Mouse (Mus musculus) neural tube, embryonic 12.5 days (tissue): Measurements from ENCODE around the gene Ech1. TPM values are rescaled to one million over a fixed set of nuclear protein-coding genes. Genes with fewer than 3 reads are reported as not detected.
A peak's percentile ranks its signal among the peaks of the same experiment; 100 is the strongest.

Source experiments
- ATAC-seq: fragments of 200-750 bp; cut with Nextera tagmentation; 2 replicates; pipeline ENCODE4 v1.8.0; 2017; ENCODE audit warnings: low read depth, mild to moderate bottlenecking, moderate TSS enrichment, moderate library complexity; ENCODE audit not compliant: low FRiP score
- H3K27ac ChIP-seq: fragments of 300-500 bp; sonication (generic); 2 replicates; pipeline ENCODE4 v1.5.1; 2016
- H3K27me3 ChIP-seq: fragments of 300-500 bp; sonication (generic); replicated peaks from 2 replicates; pipeline ENCODE4 v1.6.1; 2016; ENCODE audit warnings: mild to moderate bottlenecking
- H3K36me3 ChIP-seq: fragments of 300-500 bp; sonication (generic); 2 replicates; pipeline ENCODE4 v1.6.1; 2016; ENCODE audit warnings: mild to moderate bottlenecking
- H3K4me1 ChIP-seq: fragments of 300-500 bp; sonication (generic); 2 replicates; pipeline ENCODE4 v1.6.1; 2016
- H3K4me2 ChIP-seq: fragments of 300-500 bp; sonication (generic); replicated peaks from 2 replicates; pipeline ENCODE4 v1.6.1; 2016; ENCODE audit warnings: mild to moderate bottlenecking
- H3K4me3 ChIP-seq: fragments of 300-500 bp; sonication (generic); 2 replicates; pipeline ENCODE4 v1.5.1; 2016
- H3K9ac ChIP-seq: fragments of 300-500 bp; sonication (generic); 2 replicates; pipeline ENCODE4 v1.6.1; 2016; ENCODE audit warnings: mild to moderate bottlenecking
- H3K9me3 ChIP-seq: fragments of 300-500 bp; sonication (generic); 2 replicates; pipeline ENCODE4 v1.6.1; 2016; ENCODE audit warnings: mild to moderate bottlenecking
- WGBS: fragments of 180-500 bp; shearing (Covaris S2); methylation state at CpG from one replicate; pipeline ENCODE4 v1.1.7; 2016; 5-methylcytosine and 5-hydroxymethylcytosine counted together
- polyA plus RNA-seq: library from polyadenylated mRNA; unstranded; fragments of >200 nt; fragmentation: Nextera tagmentation; extraction: Ambion mirVana; gene quantifications from 2 replicates; pipeline ENCODE4 v1.2.1, GENCODE M21; 2016

Gene Ech1
- polyA plus RNA-seq, 1 experiment from 2014 or later = 89.2 TPM

- H3K27ac ChIP-seq = peak overlapping the region; percentile 99
- peak overlapping the region; percentile 88 for H3K4me3 ChIP-seq
- H3K9me3 ChIP-seq = no peaks in the 10 kb centered on the region
- H3K4me2 ChIP-seq = peak overlapping the region; percentile 81
- H3K9ac ChIP-seq = peak overlapping the region; percentile 89
- ATAC-seq = no peak
- H3K4me1 ChIP-seq = peaks cover 30% of the 10 kb centered on the region
- no peaks in the 10 kb centered on the region for H3K27me3 ChIP-seq
- H3K36me3 ChIP-seq = peaks cover 10% of the 10 kb centered on the region
- 50% methylated on average over 6 of the region's 8 CpGs for WGBS
These were observed 17.3 kb upstream of the Ech1 start for GRCm38 (mm10) chr7:28807641-28808220.

- no peaks in the 10 kb centered on the region for H3K27me3 ChIP-seq
- peak within 1 kb of the TSS; percentile 81 for H3K4me2 ChIP-seq
- peak within 1 kb of the TSS; percentile 88 for H3K4me3 ChIP-seq
- H3K9ac ChIP-seq = peak within 1 kb of the TSS; percentile 89
- H3K27ac ChIP-seq = peak within 1 kb of the TSS; percentile 99
- 4% methylated on average over 35 of the region's 35 CpGs for WGBS
- peak; percentile 2; the same call in 1 of the 2 replicates for ATAC-seq
- H3K9me3 ChIP-seq = no peaks in the 10 kb centered on the region
- H3K4me1 ChIP-seq = peaks cover 30% of the 10 kb centered on the region
- peaks cover 17% of the 10 kb centered on the region for H3K36me3 ChIP-seq
These were observed 16.6 kb upstream of the Ech1 start, which contains the start of gene Hnrnpl for GRCm38 (mm10) chr7:28808221-28808941. Gene Hnrnpl, plus strand, starts transcription at chr7:28808541.

GRCm38 (mm10) chr7:28808957-28809393, 16.0 kb upstream of the Ech1 start:
- Histone ChIP-seq H3K36me3 (peaks cover 23% of the 10 kb centered on the region), H3K27me3 (no peaks in the 10 kb centered on the region), H3K9ac (peak overlapping the region; percentile 89), H3K9me3 (no peaks in the 10 kb centered on the region), H3K27ac (peak overlapping the region; percentile 99), H3K4me2 (peak overlapping the region; percentile 81), H3K4me1 (peaks cover 33% of the 10 kb centered on the region), H3K4me3 (peak overlapping the region; percentile 88)
- peak; percentile 54 for ATAC-seq
- 2% methylated on average over 32 of the region's 32 CpGs for WGBS

- WGBS = under 1% methylated on average over 35 of the region's 35 CpGs
- Histone ChIP-seq H3K4me3 (peak overlapping the region; percentile 88), H3K36me3 (peaks cover 28% of the 10 kb centered on the region), H3K4me1 (peaks cover 36% of the 10 kb centered on the region), H3K27ac (peak overlapping the region; percentile 99), H3K9ac (peak overlapping the region; percentile 89), H3K9me3 (no peaks in the 10 kb centered on the region), H3K27me3 (no peaks in the 10 kb centered on the region), H3K4me2 (peak overlapping the region; percentile 81)
- ATAC-seq = peak; percentile 31
These were observed 15.5 kb upstream of the Ech1 start for GRCm38 (mm10) chr7:28809401-28810089.

GRCm38 (mm10) chr7:28810107-28811066, 14.6 kb upstream of the Ech1 start:
- under 1% methylated on average over 70 of the region's 70 CpGs for WGBS
- Histone ChIP-seq H3K4me1 (peaks cover 42% of the 10 kb centered on the region), H3K9ac (peak overlapping the region; percentile 97)

GRCm38 (mm10) chr7:28811228-28811627, 13.8 kb upstream of the Ech1 start:
- Histone ChIP-seq H3K27ac (peak overlapping the region; percentile 97), H3K9ac (peak overlapping the region; percentile 97), H3K36me3 (peaks cover 44% of the 10 kb centered on the region), H3K4me3 (peak overlapping the region; percentile 88), H3K4me1 (peaks cover 51% of the 10 kb centered on the region), H3K4me2 (peak overlapping the region; percentile 93), H3K27me3 (no peaks in the 10 kb centered on the region), H3K9me3 (no peaks in the 10 kb centered on the region)
- ATAC-seq = peak; percentile 18; the same call in 1 of the 2 replicates
- under 1% methylated on average over 40 of the region's 40 CpGs for WGBS

More at GRCm38 (mm10) chr7:28810107-28811066, 14.6 kb upstream of the Ech1 start:
- H3K9me3 ChIP-seq = no peaks in the 10 kb centered on the region
- peak overlapping the region; percentile 88 for H3K4me3 ChIP-seq
- H3K4me2 ChIP-seq = peak overlapping the region; percentile 93
- ATAC-seq = peak; percentile 92
- H3K36me3 ChIP-seq = peaks cover 36% of the 10 kb centered on the region
- peak overlapping the region; percentile 99 for H3K27ac ChIP-seq
- no peaks in the 10 kb centered on the region for H3K27me3 ChIP-seq

GRCm38 (mm10) chr7:28811640-28812275, 13.3 kb upstream of the Ech1 start:
- no peak for ATAC-seq
- H3K27me3 ChIP-seq = no peaks in the 10 kb centered on the region
- peaks cover 53% of the 10 kb centered on the region for H3K4me1 ChIP-seq
- WGBS = 17% methylated on average over 7 of the region's 7 CpGs
- peak overlapping the region; percentile 93 for H3K4me2 ChIP-seq
- H3K9ac ChIP-seq = peak overlapping the region; percentile 97
- H3K9me3 ChIP-seq = no peaks in the 10 kb centered on the region
- H3K36me3 ChIP-seq = peaks cover 49% of the 10 kb centered on the region
- no peak overlapping the region for H3K27ac ChIP-seq
- H3K4me3 ChIP-seq = peak overlapping the region; percentile 88

GRCm38 (mm10) chr7:28812436-28812835, 12.6 kb upstream of the Ech1 start:
- H3K27ac ChIP-seq = no peak overlapping the region

GRCm38 (mm10) chr7:28812949-28813348, 12.1 kb upstream of the Ech1 start:
- H3K36me3 ChIP-seq = peaks cover 61% of the 10 kb centered on the region
- no peak overlapping the region for H3K27ac ChIP-seq
- peak overlapping the region; percentile 88 for H3K4me3 ChIP-seq
- H3K4me1 ChIP-seq = peaks cover 60% of the 10 kb centered on the region
- H3K27me3 ChIP-seq = no peaks in the 10 kb centered on the region
- 89% methylated on average over 5 of the region's 5 CpGs for WGBS
- H3K9ac ChIP-seq = 0 out of 2 replicates have a peak overlapping the region, but pooled peaks have one; percentile 97
- no peaks in the 10 kb centered on the region for H3K9me3 ChIP-seq
- ATAC-seq = no peak
- peak overlapping the region; percentile 93 for H3K4me2 ChIP-seq

More at GRCm38 (mm10) chr7:28812436-28812835, 12.6 kb upstream of the Ech1 start:
- no peaks in the 10 kb centered on the region for H3K27me3 ChIP-seq
- peak overlapping the region; percentile 97 for H3K9ac ChIP-seq
- no peak for ATAC-seq
- peak overlapping the region; percentile 88 for H3K4me3 ChIP-seq
- H3K9me3 ChIP-seq = no peaks in the 10 kb centered on the region
- H3K4me1 ChIP-seq = peaks cover 59% of the 10 kb centered on the region
- peaks cover 56% of the 10 kb centered on the region for H3K36me3 ChIP-seq
- WGBS = 80% methylated on average over 4 of the region's 4 CpGs
- peak overlapping the region; percentile 93 for H3K4me2 ChIP-seq

GRCm38 (mm10) chr7:28814306-28815034, 10.5 kb upstream of the Ech1 start:
- Histone ChIP-seq H3K4me3 (no peak overlapping the region), H3K27me3 (no peaks in the 10 kb centered on the region), H3K36me3 (peaks cover 75% of the 10 kb centered on the region), H3K27ac (no peak overlapping the region), H3K4me2 (no peak overlapping the region), H3K9me3 (no peaks in the 10 kb centered on the region), H3K9ac (no peak overlapping the region), H3K4me1 (peaks cover 66% of the 10 kb centered on the region)
- no peak for ATAC-seq
- 91% methylated on average over 5 of the region's 5 CpGs for WGBS
